Mouse (Mus musculus) CH12.LX (cell line): Measurements from ENCODE around the gene Hpse2.

Source experiments
- BHLHE40 ChIP-seq: IDR thresholded peaks from 2 replicates; pipeline ENCODE4 v1.6.1; 2011; ENCODE audit warnings: mild to moderate bottlenecking, low read depth, low read length, improper control_type of control experiment
- CTCF ChIP-seq, 2 experiments: IDR thresholded peaks in 1 of 2; conservative IDR thresholded peaks in 1 of 2; 2 replicates each; pipeline ENCODE4 v1.5.1; 2011 to 2012; ENCODE audit warnings: low read depth in 2 of 2, low read length in 2 of 2, improper control_type of control experiment in 1 of 2, inconsistent platforms in 1 of 2, mild to moderate bottlenecking in 1 of 2, moderate library complexity in 1 of 2
- EP300 ChIP-seq: IDR thresholded peaks from 2 replicates; pipeline ENCODE4 v1.6.1; 2011; ENCODE audit warnings: low read length, improper control_type of control experiment
- HCFC1 ChIP-seq: IDR thresholded peaks from 2 replicates; pipeline ENCODE4 v1.6.1; 2012; ENCODE audit warnings: low read depth, mild to moderate bottlenecking, inconsistent platforms, low read length, improper control_type of control experiment
- NELFE ChIP-seq: IDR thresholded peaks from 2 replicates; pipeline ENCODE4 v1.6.1; 2011; ENCODE audit warnings: low read depth, low read length, improper control_type of control experiment
- USF2 ChIP-seq: conservative IDR thresholded peaks from 2 replicates; pipeline ENCODE4 v1.6.1; 2011; ENCODE audit warnings: low read depth, low read length, improper control_type of control experiment

DNA sequence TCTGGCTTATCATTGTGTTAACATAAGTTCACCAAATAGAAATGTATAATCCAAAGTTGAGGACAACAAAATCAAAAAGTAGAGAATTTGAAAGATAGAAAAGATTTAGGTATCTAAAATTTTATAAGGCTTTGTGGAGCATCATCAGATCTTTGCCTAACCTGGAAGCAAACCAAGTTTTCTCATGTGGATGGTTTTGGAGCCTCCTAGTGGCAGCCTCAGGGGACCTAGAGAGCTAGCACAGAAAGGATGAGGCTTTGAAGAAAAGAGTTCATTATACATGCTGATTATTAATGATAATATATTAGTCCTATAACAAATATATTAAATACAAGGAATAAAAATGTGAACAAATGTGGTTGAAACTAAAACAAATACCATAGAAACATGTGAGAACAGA, 77.0 kb downstream of the Hpse2 start:
- TF ChIP-seq EP300 = no peak
- TF ChIP-seq CTCF (conservative IDR thresholded peaks at IDR 0.05 in 1 of 2, IDR thresholded peaks at IDR 0.05 in 1 of 2; ENCODE audit: low read depth in 2 of 2, low read length in 2 of 2) = peak in 1 of 2 experiments; percentile 73; a peak in 2 of 4 replicates
- TF ChIP-seq NELFE = no peak
- no peak for TF ChIP-seq HCFC1
- no peak for TF ChIP-seq USF2
- TF ChIP-seq BHLHE40 = no peak
